Mouse (Mus musculus): Measurements from ENCODE around the gene Adam17. TPM values are rescaled to one million over a fixed set of nuclear protein-coding genes. Genes with fewer than 3 reads are reported as not detected.
"Not testable (repeated sequence)": the region's sequence is repeated elsewhere in the genome, so short reads cannot be mapped to it uniquely, and the experiment has no call there.

The Adam17 gene
- polyA plus RNA-seq, 1 experiment from 2014 or later: 22.0 TPM

- no peaks in the 10 kb centered on the region for H3K9me3 ChIP-seq (ENCODE audit: control insufficient read depth, low read length)
- WGBS: 96% methylated on average over 5 of the region's 5 CpGs
- peaks cover 56% of the 10 kb centered on the region for H3K36me3 ChIP-seq (replicated peaks; ENCODE audit: control insufficient read depth, insufficient read depth)
Observed at GRCm38 (mm10) chr12:21402771-21403170, 29.3 kb upstream of the Adam17 start.

GRCm38 (mm10) chr12:21386201-21386600 is 12.8 kb upstream of the Adam17 start:
- H3K9me3 ChIP-seq (ENCODE audit: control insufficient read depth, low read length): no peaks in the 10 kb centered on the region
- no peak overlapping the region for H3K4me2 ChIP-seq (replicated peaks)
- no peak overlapping the region for H3K9ac ChIP-seq
- H3K4me3 ChIP-seq (replicated peaks; ENCODE audit: low read length): no peak overlapping the region
- peaks cover 43% of the 10 kb centered on the region for H3K36me3 ChIP-seq (replicated peaks; ENCODE audit: control insufficient read depth, insufficient read depth)
- DNase-seq (ENCODE audit: low spot score) (no peak), ATAC-seq (ENCODE audit: low FRiP score) (no peak)
- H3K27me3 ChIP-seq (ENCODE audit: control insufficient read depth, insufficient read depth, low read length): no peaks in the 10 kb centered on the region
- no peaks in the 10 kb centered on the region for H3K4me1 ChIP-seq (replicated peaks; ENCODE audit: control insufficient read depth, insufficient read depth, low read length)
- H3K27ac ChIP-seq: no peak overlapping the region
- WGBS: 95% methylated on average over 2 of the region's 2 CpGs

More at GRCm38 (mm10) chr12:21402771-21403170, 29.3 kb upstream of the Adam17 start:
- H3K4me3 ChIP-seq (replicated peaks; ENCODE audit: low read length): no peak overlapping the region
- H3K9ac ChIP-seq: no peak overlapping the region
- H3K27ac ChIP-seq: no peak overlapping the region
- no peaks in the 10 kb centered on the region for H3K27me3 ChIP-seq (ENCODE audit: control insufficient read depth, insufficient read depth, low read length)
- H3K4me1 ChIP-seq (replicated peaks; ENCODE audit: control insufficient read depth, insufficient read depth, low read length): no peaks in the 10 kb centered on the region
- no peak overlapping the region for H3K4me2 ChIP-seq (replicated peaks)
- DNase-seq (ENCODE audit: low spot score) (no peak), ATAC-seq (ENCODE audit: low FRiP score) (no peak)

GRCm38 (mm10) chr12:21378765-21379346 is 5.4 kb upstream of the Adam17 start:
- H3K4me2 ChIP-seq (replicated peaks); H3K36me3 ChIP-seq (replicated peaks; ENCODE audit: control insufficient read depth, insufficient read depth); H3K9ac ChIP-seq; H3K4me3 ChIP-seq (replicated peaks; ENCODE audit: low read length); H3K9me3 ChIP-seq (ENCODE audit: control insufficient read depth, low read length); DNase-seq (ENCODE audit: low spot score); H3K27me3 ChIP-seq (ENCODE audit: control insufficient read depth, insufficient read depth, low read length); H3K4me1 ChIP-seq (replicated peaks; ENCODE audit: control insufficient read depth, insufficient read depth, low read length); ATAC-seq (ENCODE audit: low FRiP score); H3K27ac ChIP-seq: not testable (repeated sequence)
- WGBS: 90% methylated on average over 6 of the region's 6 CpGs

- no peaks in the 10 kb centered on the region for H3K27me3 ChIP-seq (ENCODE audit: control insufficient read depth, insufficient read depth, low read length)
- peaks cover 12% of the 10 kb centered on the region for H3K4me1 ChIP-seq (replicated peaks; ENCODE audit: control insufficient read depth, insufficient read depth, low read length)
- H3K36me3 ChIP-seq (replicated peaks; ENCODE audit: control insufficient read depth, insufficient read depth): no peaks in the 10 kb centered on the region
- WGBS: 55% methylated on average over 3 of the region's 3 CpGs
- no peak overlapping the region for H3K9ac ChIP-seq
- H3K27ac ChIP-seq: no peak overlapping the region
- no peaks in the 10 kb centered on the region for H3K9me3 ChIP-seq (ENCODE audit: control insufficient read depth, low read length)
- no peak overlapping the region for H3K4me2 ChIP-seq (replicated peaks)
- no peak for ATAC-seq (ENCODE audit: low FRiP score)
- no peak overlapping the region for H3K4me3 ChIP-seq (replicated peaks; ENCODE audit: low read length)
- DNase-seq (ENCODE audit: low spot score): no peak
Observed at GRCm38 (mm10) chr12:21375376-21376157, 2.1 kb upstream of the Adam17 start.

GRCm38 (mm10) chr12:21373820-21374475 is 516 bp upstream of the Adam17 start:
- Histone ChIP-seq H3K4me3 (replicated peaks; ENCODE audit: low read length) (peak overlapping the region; percentile 56), H3K9me3 (ENCODE audit: control insufficient read depth, low read length) (no peaks in the 10 kb centered on the region), H3K4me1 (replicated peaks; ENCODE audit: control insufficient read depth, insufficient read depth, low read length) (peaks cover 12% of the 10 kb centered on the region), H3K27ac (peak overlapping the region; percentile 90), H3K27me3 (ENCODE audit: control insufficient read depth, insufficient read depth, low read length) (no peaks in the 10 kb centered on the region), H3K36me3 (replicated peaks; ENCODE audit: control insufficient read depth, insufficient read depth) (no peaks in the 10 kb centered on the region), H3K9ac (peak overlapping the region; percentile 90), H3K4me2 (replicated peaks) (peak overlapping the region; percentile 81)
- DNase-seq (ENCODE audit: low spot score) (no peak), ATAC-seq (ENCODE audit: low FRiP score) (peak; percentile 73)
- WGBS: 5% methylated on average over 24 of the region's 24 CpGs

- H3K27ac ChIP-seq: no peak overlapping the region
- ATAC-seq (ENCODE audit: low FRiP score): no peak
Observed at GRCm38 (mm10) chr12:21370035-21370611, 3.3 kb downstream of the Adam17 start.

GRCm38 (mm10) chr12:21369087-21369410 is 4.4 kb downstream of the Adam17 start:
- ATAC-seq (ENCODE audit: low FRiP score): no peak
- Histone ChIP-seq H3K27ac (no peak overlapping the region), H3K9me3 (ENCODE audit: control insufficient read depth, low read length) (no peaks in the 10 kb centered on the region), H3K4me1 (replicated peaks; ENCODE audit: control insufficient read depth, insufficient read depth, low read length) (peaks cover 9% of the 10 kb centered on the region), H3K4me3 (replicated peaks; ENCODE audit: low read length) (no peak overlapping the region), H3K4me2 (replicated peaks) (no peak overlapping the region), H3K27me3 (ENCODE audit: control insufficient read depth, insufficient read depth, low read length) (no peaks in the 10 kb centered on the region), H3K36me3 (replicated peaks; ENCODE audit: control insufficient read depth, insufficient read depth) (no peaks in the 10 kb centered on the region), H3K9ac (no peak overlapping the region)
- no peak for DNase-seq (ENCODE audit: low spot score)
- WGBS: 96% methylated on average over 5 of the region's 5 CpGs

More at GRCm38 (mm10) chr12:21370035-21370611, 3.3 kb downstream of the Adam17 start:
- no peak for DNase-seq (ENCODE audit: low spot score)
- no peaks in the 10 kb centered on the region for H3K27me3 ChIP-seq (ENCODE audit: control insufficient read depth, insufficient read depth, low read length)
- no peak overlapping the region for H3K4me3 ChIP-seq (replicated peaks; ENCODE audit: low read length)
- WGBS: 95% methylated on average over 1 of the region's 1 CpGs
- H3K36me3 ChIP-seq (replicated peaks; ENCODE audit: control insufficient read depth, insufficient read depth): no peaks in the 10 kb centered on the region
- no peaks in the 10 kb centered on the region for H3K9me3 ChIP-seq (ENCODE audit: control insufficient read depth, low read length)
- no peak overlapping the region for H3K4me2 ChIP-seq (replicated peaks)
- peaks cover 12% of the 10 kb centered on the region for H3K4me1 ChIP-seq (replicated peaks; ENCODE audit: control insufficient read depth, insufficient read depth, low read length)
- no peak overlapping the region for H3K9ac ChIP-seq

GRCm38 (mm10) chr12:21368376-21369086 is 4.9 kb downstream of the Adam17 start:
- Histone ChIP-seq H3K4me2 (replicated peaks) (no peak overlapping the region), H3K4me3 (replicated peaks; ENCODE audit: low read length) (no peak overlapping the region), H3K27me3 (ENCODE audit: control insufficient read depth, insufficient read depth, low read length) (no peaks in the 10 kb centered on the region), H3K9me3 (ENCODE audit: control insufficient read depth, low read length) (no peaks in the 10 kb centered on the region), H3K9ac (no peak overlapping the region), H3K4me1 (replicated peaks; ENCODE audit: control insufficient read depth, insufficient read depth, low read length) (peaks cover 7% of the 10 kb centered on the region), H3K36me3 (replicated peaks; ENCODE audit: control insufficient read depth, insufficient read depth) (no peaks in the 10 kb centered on the region), H3K27ac (no peak overlapping the region)
- ATAC-seq (ENCODE audit: low FRiP score) (no peak), DNase-seq (ENCODE audit: low spot score) (no peak)
- WGBS: 94% methylated on average over 9 of the region's 9 CpGs

All from hindbrain, embryonic 14.5 days (tissue).